Mouse (Mus musculus): ENCODE data around the gene Lrriq3.
A peak's percentile ranks its signal among the peaks of the same experiment; 100 is the strongest.

The Lrriq3 gene

DNA sequence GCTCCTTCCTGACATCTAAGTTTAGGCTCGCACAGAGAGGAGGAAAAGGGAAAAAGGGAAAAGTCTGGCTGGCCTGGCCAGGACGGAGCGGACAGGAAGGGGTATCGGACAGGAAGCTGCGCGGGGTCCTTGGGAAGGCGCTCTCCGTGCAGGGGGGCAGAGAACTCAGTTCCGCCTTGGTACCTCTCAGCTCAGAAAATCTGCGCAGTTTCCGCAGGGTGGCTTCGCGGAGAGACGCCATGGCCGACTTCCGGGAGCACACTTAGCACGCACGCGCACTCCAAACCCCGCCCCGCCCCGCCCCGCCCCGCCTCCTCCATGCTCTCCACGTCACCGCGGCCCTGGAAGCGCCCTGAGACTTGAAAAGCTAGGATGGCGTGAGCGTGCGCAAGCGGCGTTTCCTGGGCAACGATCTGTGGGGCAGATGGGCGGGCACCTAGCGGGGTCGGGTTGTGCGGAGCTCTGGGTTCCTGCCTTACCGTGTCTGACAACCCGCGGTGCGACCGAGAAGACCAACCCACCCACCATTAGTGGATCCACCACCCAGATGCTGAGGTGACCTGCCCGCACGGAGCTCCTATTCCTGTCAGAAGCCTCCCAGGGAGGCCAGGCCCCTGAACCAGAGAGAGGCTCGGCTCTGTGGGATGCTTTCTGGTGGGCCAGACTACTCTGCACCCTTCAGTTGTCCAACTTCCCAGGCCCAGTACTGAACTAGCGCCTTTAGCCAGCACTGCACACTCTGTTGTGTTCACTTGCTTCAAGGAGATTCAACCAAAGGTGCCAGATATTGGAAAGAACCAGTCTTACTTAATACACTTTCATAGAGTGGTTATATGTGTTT is at the start of gene Lrriq3, which contains the start of gene Fpgt:
TSS of gene Lrriq3 (plus strand) at position 319 of the 841 bp plus-strand sequence.
TSS of gene Fpgt (minus strand) at position 288 of the 841 bp plus-strand sequence.
- DNase-seq (ENCODE audit: low read depth, low spot score), result peak; percentile 87

DNA sequence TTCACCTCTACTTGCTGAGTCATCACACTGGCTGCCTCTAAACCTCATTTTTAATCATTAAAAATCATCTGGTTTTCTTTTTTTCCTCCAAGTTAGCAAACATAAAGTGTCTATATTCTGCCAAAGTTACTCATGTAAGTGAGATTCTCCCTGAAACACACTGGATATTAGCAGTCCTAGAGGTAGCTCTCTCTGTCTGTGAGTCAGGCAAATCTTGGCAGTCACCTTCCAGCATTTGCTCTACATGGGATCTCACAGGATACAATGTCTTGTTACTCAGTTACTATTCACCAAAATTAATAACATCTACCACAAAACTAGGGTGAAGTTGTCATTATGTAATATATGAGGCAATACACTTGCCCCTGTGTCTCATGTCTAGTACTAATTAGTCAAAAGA is 41.2 kb upstream of the Lrriq3 start:
- DNase-seq (ENCODE audit: low read depth, low spot score), result no peak

DNA sequence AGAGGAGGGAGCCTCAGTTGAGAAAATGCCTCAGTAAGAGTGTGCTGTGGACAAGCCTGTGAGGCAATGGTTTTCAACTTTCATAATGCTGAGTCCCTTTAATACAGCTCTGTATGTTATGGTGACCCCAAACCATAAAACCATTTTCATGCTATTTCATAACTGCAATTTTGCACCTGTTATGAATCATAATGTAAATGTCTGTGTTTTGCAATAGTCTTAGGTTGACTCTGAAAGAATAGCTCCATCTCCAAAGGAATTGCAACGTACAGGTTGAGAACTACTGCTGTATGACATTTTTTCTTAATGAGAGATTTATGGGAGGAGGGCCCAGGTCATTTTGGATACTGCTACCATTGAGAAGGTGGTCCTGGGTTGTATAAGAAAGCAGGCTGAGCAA is 40.0 kb upstream of the Lrriq3 start:
- DNase-seq (ENCODE audit: low read depth, low spot score), result no peak

DNA sequence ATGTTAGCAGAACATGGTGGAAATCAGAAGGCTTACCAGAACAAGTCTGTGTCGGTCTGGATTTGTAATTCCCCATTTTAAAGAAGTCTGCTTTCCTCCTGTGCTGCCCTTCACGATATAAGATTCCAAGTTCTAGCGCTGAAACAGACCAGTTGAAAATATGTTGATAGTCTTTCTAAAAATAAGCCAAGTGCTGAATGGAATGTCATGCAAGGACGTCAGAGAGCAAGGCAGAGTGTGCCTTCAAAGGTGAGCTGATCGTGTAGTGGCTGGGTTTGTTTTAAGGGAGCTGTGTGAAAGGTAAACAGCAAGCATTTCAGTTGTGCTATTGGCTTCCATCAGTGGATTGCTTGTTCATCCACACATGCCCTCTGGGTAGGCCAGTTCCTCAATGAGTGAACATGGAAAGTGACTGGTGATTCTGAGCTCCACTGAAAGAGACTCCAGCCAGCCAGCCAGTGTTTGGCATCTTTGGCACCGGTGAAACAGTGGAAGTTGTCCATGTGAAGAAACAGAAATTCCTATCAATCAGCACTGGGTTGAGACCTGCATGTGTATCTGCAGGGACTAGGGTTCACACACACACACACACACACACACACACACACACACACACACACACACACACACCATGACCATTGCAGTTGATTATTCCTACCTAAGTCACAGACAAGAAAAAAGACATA is 37.9 kb upstream of the Lrriq3 start, which contains the start of gene Tnni3k:
TSS of gene Tnni3k (minus strand) at position 177 of the 686 bp plus-strand sequence.
- no peak for DNase-seq (ENCODE audit: low read depth, low spot score)

DNA sequence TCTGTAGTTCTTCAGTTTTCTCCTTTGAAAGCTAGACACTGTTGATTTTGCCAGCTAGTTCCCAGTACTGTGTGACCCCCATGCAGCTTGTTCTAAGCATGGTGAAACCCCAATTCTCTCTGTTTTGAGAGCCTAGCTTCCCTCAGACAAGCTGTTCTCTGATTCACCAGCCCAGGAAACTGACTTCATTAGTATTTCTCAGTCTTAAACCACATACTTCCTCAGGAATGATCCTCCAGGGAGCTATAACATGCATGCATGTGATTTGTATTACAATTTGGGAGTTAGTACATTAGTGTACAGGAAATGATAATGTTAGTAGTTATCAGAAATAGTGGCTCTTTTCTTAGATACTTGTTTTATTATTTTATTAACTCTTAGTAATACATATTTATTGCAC is 36.6 kb upstream of the Lrriq3 start:
- no peak for DNase-seq (ENCODE audit: low read depth, low spot score)

DNA sequence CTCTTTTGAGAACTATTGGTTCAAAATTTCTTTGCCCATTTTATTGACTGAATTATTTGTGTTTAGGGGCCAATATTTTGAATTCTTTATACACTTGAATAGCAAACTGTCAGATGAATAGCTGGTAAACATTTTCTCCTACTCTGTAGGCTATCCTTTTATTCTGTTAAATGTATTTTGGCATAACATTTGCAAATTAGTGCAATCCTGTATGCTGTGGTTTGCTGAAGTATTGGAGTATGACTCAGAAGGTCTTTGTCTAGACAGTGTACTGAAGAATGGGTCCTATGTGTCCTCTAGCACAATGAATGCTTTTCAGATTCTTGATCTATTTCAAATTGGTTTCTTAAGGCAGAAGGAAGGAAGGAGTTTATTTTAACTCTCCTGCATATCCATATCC is 35.7 kb upstream of the Lrriq3 start:
- no peak for DNase-seq (ENCODE audit: low read depth, low spot score)

DNA sequence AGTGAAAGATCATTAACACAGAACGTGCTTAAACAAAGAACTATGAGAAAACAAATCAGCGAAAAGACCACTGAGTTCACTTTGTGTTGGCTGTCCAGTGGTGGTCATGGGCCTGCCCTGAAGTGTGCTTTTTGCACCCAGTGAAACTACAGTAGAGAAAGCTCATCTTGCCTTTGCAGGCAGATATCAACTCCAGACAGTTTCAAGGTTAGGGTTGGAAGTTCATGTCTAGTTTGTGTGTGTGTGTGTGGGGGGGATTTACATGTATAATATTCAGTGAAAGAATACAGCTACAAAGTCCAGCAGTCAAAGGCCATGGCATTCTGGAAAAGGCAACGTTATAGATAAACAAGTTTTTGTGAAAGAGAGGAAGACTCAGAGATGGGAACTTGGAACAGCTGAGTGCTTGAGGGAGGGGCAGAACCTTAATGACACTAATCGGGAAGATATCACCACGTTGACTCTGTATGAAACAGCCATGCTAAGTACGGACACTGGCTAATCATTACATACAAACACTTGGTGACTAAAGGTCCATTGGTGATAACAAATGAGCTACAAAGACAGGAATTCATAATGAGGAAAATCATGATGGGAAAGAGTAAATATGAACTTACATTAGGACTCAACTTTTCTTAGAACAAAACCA is 34.3 kb upstream of the Lrriq3 start:
- no peak for DNase-seq (ENCODE audit: low read depth, low spot score)

DNA sequence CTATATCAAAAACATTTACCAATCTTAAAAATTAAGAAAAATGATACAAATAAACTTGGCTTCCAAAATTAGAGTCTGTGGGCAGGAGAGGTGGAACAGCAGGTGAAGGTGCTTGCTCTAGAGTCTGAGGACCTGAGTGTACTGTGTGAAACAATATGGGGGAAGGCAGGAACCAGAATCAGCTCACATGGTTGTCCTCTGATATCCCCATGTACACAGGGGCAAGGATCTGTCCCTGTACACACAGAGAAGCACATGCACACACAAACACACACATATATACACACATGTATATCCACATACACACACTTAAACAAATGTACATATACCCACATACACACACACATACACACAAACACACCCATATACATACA is 33.8 kb upstream of the Lrriq3 start:
- DNase-seq (ENCODE audit: low read depth, low spot score), result no peak

DNA sequence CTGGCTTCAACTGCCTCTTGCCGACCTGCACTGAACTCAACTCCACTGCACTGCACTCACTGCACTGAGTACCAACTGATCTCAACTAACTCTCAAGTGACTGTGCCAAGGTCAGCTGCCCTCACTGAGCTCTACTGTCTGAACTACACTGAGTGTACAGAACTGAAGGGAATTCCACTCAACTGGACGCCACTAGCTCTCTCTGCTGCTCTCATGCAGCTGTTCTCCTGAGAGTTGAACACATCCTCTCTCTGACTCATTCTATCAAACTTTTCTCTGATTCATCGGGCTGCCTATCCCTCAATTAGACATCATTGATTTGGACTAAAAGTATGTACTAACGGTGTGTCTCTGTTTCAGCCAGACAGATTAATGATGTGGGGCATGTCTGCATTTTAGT is 15.3 kb upstream of the Lrriq3 start:
- no peak for DNase-seq (ENCODE audit: low read depth, low spot score)

DNA sequence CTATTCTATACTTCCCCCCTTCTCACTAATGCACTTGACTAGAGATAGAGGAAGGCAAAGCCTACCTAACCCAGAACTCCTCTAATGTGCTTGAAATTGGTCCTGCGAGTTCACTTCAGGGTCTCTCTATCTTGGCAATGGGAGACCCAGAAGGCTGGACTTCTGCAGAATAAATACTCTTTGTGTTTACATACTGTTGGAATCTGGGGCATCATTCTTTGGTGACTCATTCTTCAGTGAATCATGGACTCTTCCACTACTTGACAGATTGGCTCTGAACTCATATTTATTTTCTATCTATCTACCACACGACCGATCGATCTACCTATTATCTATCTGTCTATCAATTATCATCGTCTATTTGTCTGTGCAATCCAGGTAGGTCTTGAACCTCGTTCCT is 1.2 kb upstream of the Lrriq3 start:
- DNase-seq (ENCODE audit: low read depth, low spot score), result no peak

DNA sequence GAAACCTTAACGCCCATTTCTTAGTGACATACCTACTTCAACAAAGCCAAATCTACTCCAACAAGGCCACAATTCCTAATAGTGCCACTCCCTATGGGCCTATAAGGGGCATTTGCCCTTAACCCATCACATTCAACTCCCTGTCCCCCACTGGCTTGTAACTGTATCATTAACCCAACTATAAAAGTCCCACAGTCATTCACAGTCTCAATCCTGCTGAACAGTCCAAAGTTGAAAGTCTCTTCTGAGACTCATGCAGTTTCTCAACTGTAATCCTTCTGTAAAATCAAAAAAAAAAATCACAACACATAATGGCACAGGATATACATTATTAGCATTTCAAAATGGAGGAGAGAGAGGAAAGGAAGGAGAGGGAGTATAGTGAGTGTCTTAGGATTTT is 6.0 kb downstream of the Lrriq3 start:
- DNase-seq (ENCODE audit: low read depth, low spot score), result no peak

DNA sequence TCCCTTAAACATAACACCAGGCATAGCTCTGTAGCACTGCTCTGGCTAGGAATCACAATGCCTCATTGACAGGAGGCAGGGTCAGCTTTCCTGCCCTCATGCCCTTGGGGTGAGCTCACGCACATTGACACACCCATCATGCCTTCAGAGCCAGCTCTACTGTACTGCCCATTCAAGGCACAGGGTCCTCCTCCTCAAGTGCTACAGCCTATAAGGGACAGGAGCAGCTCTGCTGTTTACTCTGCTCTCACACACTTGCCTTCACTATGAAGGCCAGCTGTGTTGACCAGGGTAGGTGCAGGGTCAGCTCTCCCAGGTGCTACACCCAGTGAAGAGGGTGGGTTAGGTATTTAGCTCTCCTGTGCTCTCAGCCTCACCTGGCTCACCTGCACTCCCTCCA is 12.7 kb downstream of the Lrriq3 start:
- DNase-seq (ENCODE audit: low read depth, low spot score), result no peak

DNA sequence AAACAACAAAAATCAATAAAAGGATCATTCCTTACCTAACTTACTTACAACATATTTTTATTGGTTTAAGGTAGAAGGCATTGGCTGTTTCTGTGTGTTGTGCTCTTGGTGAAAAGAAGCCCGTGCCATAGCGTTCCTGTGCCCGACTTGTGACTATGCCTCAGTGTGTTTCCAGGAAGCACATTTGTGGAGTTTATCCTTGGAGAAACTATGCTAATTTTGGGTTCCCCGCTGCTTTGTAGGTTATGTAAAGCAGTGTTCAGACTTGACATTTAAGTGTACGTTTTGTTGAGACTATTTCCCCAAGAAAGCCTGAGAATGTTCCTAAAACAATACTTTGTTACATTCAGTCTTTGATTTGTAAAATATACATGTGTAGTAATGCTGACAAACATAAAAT is 44.5 kb downstream of the Lrriq3 start:
- no peak for DNase-seq (ENCODE audit: low read depth, low spot score)

DNA sequence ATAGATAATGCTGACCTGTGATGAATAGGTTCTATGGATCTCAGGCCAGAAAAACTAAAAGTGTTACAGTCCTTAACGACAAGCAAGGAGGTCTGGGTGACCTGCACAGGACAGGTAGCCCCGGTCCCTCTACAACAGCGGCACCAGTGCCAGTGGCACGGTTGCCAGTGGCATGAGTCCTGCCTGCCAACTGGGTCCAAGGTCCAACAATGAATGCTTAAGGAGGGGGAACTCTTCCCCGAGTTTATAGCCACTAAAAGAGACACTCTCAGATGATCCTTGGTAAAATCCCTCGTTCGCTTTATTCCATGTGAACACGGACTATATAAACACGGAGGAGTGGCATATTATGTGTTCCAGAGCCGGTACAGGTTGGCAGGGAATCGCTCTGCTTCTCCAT is 47.8 kb downstream of the Lrriq3 start:
- DNase-seq (ENCODE audit: low read depth, low spot score), result no peak

DNA sequence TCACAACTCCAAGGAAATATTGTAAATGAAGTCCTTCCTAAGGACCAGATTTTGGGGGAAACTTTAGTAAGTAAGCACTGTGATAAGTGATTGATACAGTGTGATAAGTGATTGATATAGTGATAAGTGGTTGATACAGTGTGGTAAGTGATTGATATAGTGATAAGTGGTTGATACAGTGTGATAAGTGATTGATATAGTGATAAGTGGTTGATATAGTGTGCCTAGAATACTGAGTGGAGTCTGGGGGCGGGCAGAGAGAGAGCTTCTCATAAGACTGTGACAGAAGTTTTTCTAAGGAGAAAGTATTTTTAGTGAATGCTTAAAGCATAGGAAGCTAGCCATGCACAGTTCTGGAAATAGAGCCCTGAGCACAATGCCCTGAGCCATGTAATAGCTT is 51.1 kb downstream of the Lrriq3 start:
- no peak for DNase-seq (ENCODE audit: low read depth, low spot score)

DNA sequence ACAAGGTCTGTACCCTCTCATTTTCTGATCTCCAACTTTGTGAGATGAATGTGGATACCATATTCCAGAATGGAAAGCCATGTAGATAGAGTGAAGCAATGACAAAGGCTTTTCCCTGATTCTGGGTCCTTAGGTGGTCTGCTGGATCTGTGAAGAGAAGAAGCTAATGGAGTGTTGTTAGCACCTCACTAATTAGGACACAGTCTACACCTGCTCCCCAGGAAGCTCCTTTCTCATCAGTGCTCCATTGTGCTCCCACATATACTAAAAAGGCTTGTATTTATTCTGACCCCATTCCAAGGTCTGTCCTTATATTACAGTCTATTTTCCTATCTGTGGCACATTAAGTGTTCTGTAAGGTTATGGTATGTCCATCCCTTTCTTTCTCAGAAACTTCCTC is 68.6 kb downstream of the Lrriq3 start:
- DNase-seq (ENCODE audit: low read depth, low spot score), result no peak

DNA sequence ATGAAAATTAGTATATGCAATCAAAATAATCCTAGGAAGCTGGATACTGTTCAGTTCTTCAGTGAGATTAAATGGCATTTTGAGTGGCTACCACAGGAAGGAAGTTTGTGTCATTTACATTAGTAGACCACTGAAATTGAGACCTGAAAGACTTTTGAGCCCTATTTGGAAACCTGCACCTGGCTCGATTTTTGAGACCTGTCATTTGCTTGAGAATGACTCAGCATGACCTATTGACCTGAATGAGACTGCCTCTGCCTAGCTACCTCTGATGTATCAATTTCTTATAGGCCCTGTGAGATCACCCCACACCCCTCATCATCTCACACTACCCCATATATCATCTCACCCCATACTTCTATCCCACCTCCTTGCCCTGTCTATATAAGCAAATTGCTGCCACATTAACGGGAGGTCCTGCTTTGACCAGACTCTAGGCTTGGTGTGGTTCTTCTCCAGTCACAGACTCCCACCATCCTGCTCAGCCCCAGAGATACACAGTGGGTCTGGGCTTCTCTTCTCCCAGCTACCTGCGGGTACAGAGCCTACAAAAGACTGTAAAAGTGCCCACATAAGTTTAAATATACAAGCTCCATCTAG is 87.2 kb downstream of the Lrriq3 start:
- no peak for DNase-seq (ENCODE audit: low read depth, low spot score)

DNA sequence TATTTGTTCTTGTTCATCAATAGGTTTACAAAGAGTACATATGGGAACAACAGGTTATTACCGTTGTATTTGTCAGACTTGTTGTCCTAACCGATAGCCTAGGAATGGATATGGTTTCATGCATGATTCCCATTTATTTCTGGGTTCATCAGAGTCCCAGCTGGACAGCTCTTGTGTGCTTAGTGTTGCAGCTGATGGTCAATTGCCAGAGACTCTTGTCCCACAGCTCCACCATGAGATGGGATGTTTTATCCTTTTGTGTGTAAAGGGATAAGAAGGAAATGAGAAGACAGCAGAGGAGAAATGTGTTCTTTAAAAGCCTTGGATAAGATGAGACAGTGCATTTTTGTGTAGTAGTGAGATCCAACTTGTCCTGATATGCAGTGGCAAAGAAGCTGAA is 93.2 kb downstream of the Lrriq3 start:
- DNase-seq (ENCODE audit: low read depth, low spot score), result no peak

DNA sequence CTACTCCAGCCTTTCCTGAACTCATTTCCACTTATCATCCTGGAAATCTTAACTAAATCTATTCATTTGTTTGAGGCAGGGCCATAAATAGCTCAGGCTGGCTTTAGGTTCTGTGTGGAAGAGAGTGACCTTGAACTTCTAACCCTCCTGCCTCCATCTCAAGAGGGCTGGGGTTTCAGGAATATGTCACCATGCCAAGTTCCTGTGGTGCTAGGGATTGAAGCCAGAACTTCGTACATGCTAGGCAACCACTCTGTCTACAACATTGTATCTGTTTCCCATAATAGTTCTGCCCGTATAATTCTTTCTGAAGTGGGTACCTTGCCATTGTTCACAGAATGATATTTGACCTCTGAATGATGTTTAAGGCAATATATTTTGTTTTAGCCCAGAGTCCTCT is 95.6 kb downstream of the Lrriq3 start:
- no peak for DNase-seq (ENCODE audit: low read depth, low spot score)

DNA sequence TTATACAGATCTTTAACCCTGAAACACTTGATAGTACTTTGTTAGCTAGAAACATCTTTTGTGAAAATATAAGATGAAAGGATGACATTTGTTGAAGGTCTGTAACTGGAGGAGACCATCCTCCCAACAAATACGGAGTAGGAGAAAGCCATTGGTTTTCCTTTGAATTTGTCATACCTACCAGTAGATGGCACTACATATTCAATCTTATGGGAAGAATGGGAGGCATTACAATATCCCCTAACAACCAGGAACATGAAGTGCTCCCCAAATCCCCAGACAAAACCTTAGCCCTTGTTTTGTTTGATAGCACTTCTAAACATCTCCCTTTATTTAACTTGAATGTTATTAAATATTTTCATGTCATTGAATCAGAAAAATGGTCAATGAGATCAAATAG is 141.7 kb downstream of the Lrriq3 start:
- peak; percentile 45 for DNase-seq (ENCODE audit: low read depth, low spot score)

DNA sequence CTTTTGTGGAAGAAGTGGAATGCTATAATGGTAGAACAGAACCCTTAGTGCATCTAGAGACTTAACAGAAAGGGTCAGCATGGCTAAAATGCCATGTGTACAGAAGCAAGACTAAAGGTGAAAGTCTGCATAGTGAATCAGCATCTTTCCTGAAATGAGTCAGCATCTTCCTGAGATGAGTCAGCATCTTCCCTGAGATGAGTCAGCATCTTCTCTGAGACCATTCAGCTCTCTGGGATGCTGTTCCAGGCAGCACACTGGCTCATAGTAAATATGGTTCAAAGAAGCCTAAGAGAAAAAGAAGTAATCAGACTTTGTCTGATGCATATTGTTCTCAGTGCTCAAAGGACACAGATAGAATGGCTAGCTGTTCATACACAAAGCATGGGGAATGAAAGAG is 142.3 kb downstream of the Lrriq3 start:
- no peak for DNase-seq (ENCODE audit: low read depth, low spot score)

Data from brain, embryonic 18.5 days (tissue).